Mouse (Mus musculus) G1E (cell line): ENCODE data around the gene Enox1.

Source experiments
- CTCF ChIP-seq: IDR thresholded peaks from 2 replicates; pipeline ENCODE4 v1.5.1; 2012; ENCODE audit warnings: low read depth, low read length, inconsistent platforms, mixed read lengths
- GATA1 ChIP-seq: IDR thresholded peaks from 2 replicates; pipeline ENCODE4 v1.6.1; 2012; ENCODE audit warnings: borderline replicate concordance, low read length, inconsistent platforms, mixed read lengths
- POLR2AphosphoS5 ChIP-seq: IDR thresholded peaks from 2 replicates; pipeline ENCODE4 v1.6.1; 2012; ENCODE audit warnings: low read depth, low read length, inconsistent platforms; ENCODE audit not compliant: insufficient replicate concordance

GRCm38 (mm10) chr14:77266805-77267771 is 110.5 kb downstream of the Enox1 start:
- TF ChIP-seq CTCF (no peak), POLR2AphosphoS5 (no peak), GATA1 (no peak)
